Mouse (Mus musculus) heart, embryonic 14.5 days (tissue): ENCODE measurements around the gene Dtl. TPM values are rescaled to one million over a fixed set of nuclear protein-coding genes. Genes with fewer than 3 reads are reported as not detected.

ENCODE experiments used
- ATAC-seq: fragments of 200-750 bp; cut with Nextera tagmentation; 2 replicates; pipeline ENCODE4 v1.8.0; 2017; ENCODE audit warnings: low read depth, moderate TSS enrichment; ENCODE audit not compliant: insufficient number of reproducible peaks, insufficient read depth, low FRiP score
- H3K27ac ChIP-seq, 2 experiments: fragments of 200-500 bp in 1 of 2; fragments of 300-500 bp in 1 of 2; sonication (generic) in 1 of 2; replicated peaks in 1 of 2; 2 replicates each; pipeline ENCODE4 v1.5.1; 2012 to 2014; ENCODE audit warnings: low read depth in 2 of 2, low read length in 2 of 2, control low read depth in 1 of 2, mild to moderate bottlenecking in 1 of 2, mixed read lengths in 1 of 2; ENCODE audit not compliant: control insufficient read depth in 1 of 2, insufficient read depth in 1 of 2
- H3K27me3 ChIP-seq: fragments of 300-500 bp; sonication (generic); 2 replicates; pipeline ENCODE4 v1.6.1; 2014; ENCODE audit warnings: mild to moderate bottlenecking, low read length, control low read depth; ENCODE audit not compliant: control insufficient read depth, insufficient read depth
- H3K36me3 ChIP-seq: fragments of 300-500 bp; sonication (generic); 2 replicates; pipeline ENCODE4 v1.6.1; 2014; ENCODE audit warnings: mild to moderate bottlenecking, control low read depth, low read length, mixed read lengths; ENCODE audit not compliant: control insufficient read depth, insufficient read depth
- H3K4me1 ChIP-seq, 2 experiments: fragments of 200-500 bp in 1 of 2; fragments of 300-500 bp in 1 of 2; sonication (generic) in 1 of 2; 2 replicates each; pipeline ENCODE4 v1.6.1; 2012 to 2014; ENCODE audit warnings: low read length in 2 of 2, control low read depth in 1 of 2, mixed read lengths in 1 of 2; ENCODE audit not compliant: control insufficient read depth in 2 of 2, insufficient read depth in 2 of 2
- H3K4me2 ChIP-seq: fragments of 300-500 bp; sonication (generic); 2 replicates; pipeline ENCODE4 v1.6.1; 2014; ENCODE audit warnings: mild to moderate bottlenecking, low read length
- H3K4me3 ChIP-seq, 2 experiments: fragments of 200-500 bp in 1 of 2; fragments of 300-500 bp in 1 of 2; sonication (generic) in 1 of 2; 2 replicates each; pipeline ENCODE4 v1.5.1; 2012 to 2014; ENCODE audit warnings: low read length in 2 of 2, mild to moderate bottlenecking in 2 of 2, control low read depth in 1 of 2, low read depth in 1 of 2, moderate library complexity in 1 of 2; ENCODE audit not compliant: control insufficient read depth in 1 of 2, insufficient read depth in 1 of 2
- H3K9ac ChIP-seq: fragments of 300-500 bp; sonication (generic); 2 replicates; pipeline ENCODE4 v1.6.1; 2014; ENCODE audit warnings: mild to moderate bottlenecking, low read length
- H3K9me3 ChIP-seq: fragments of 300-500 bp; sonication (generic); 2 replicates; pipeline ENCODE4 v1.6.1; 2016; ENCODE audit warnings: low read length, control low read depth; ENCODE audit not compliant: control insufficient read depth
- WGBS: fragments of 180-500 bp; shearing (Covaris S2); extraction: QIAGEN DNeasy Blood & Tissue Kit; methylation state at CpG from one replicate; pipeline ENCODE4 v1.1.7; 2014; 5-methylcytosine and 5-hydroxymethylcytosine counted together
- polyA plus RNA-seq: library from polyadenylated mRNA; unstranded; fragments of >200 nt; fragmentation: Nextera tagmentation; extraction: Ambion mirVana; gene quantifications from 2 replicates; pipeline ENCODE4 v1.2.1, GENCODE M21; 2014

Dtl gene
- polyA plus RNA-seq, 1 experiment from 2014 or later: 27.2 TPM

GRCm38 (mm10) chr1:191509865-191510264 is 65.5 kb downstream of the Dtl start:
- 78% methylated on average over 3 of the region's 3 CpGs for WGBS
- ATAC-seq: no peak
- H3K4me3 ChIP-seq: no peak overlapping the region

GRCm38 (mm10) chr1:191509131-191509530 is 66.2 kb downstream of the Dtl start:
- ATAC-seq: no peak
- no peak overlapping the region for H3K4me2 ChIP-seq
- WGBS: 62% methylated on average over 6 of the region's 6 CpGs
- no peaks in the 10 kb centered on the region for H3K4me1 ChIP-seq
- H3K9ac ChIP-seq: no peak overlapping the region
- no peak overlapping the region for H3K4me3 ChIP-seq
- H3K27ac ChIP-seq: no peak overlapping the region
- H3K36me3 ChIP-seq: no peaks in the 10 kb centered on the region
- no peaks in the 10 kb centered on the region for H3K9me3 ChIP-seq
- no peaks in the 10 kb centered on the region for H3K27me3 ChIP-seq

More at GRCm38 (mm10) chr1:191509865-191510264, 65.5 kb downstream of the Dtl start:
- Histone ChIP-seq H3K27ac (no peak overlapping the region), H3K4me2 (no peak overlapping the region), H3K36me3 (no peaks in the 10 kb centered on the region), H3K4me1 (no peaks in the 10 kb centered on the region), H3K9ac (no peak overlapping the region), H3K27me3 (no peaks in the 10 kb centered on the region), H3K9me3 (no peaks in the 10 kb centered on the region)

GRCm38 (mm10) chr1:191506791-191507190 is 68.6 kb downstream of the Dtl start:
- Histone ChIP-seq H3K4me3 (no peak overlapping the region), H3K9ac (no peak overlapping the region), H3K4me1 (no peaks in the 10 kb centered on the region), H3K4me2 (no peak overlapping the region), H3K36me3 (no peaks in the 10 kb centered on the region), H3K9me3 (no peaks in the 10 kb centered on the region), H3K27ac (0 out of 4 replicates have a peak overlapping the region, but pooled peaks of 1 of the 2 experiments have one; percentile 10), H3K27me3 (no peaks in the 10 kb centered on the region)
- WGBS: 20% methylated on average over 1 of the region's 1 CpGs
- ATAC-seq: no peak

GRCm38 (mm10) chr1:191499666-191500065 is 75.7 kb downstream of the Dtl start:
- no peaks in the 10 kb centered on the region for H3K27me3 ChIP-seq
- H3K4me1 ChIP-seq: peaks cover 6 to 8% of the 10 kb centered on the region in 2 experiments
- H3K4me2 ChIP-seq: no peak overlapping the region
- no peak overlapping the region for H3K9ac ChIP-seq
- no peaks in the 10 kb centered on the region for H3K9me3 ChIP-seq
- H3K4me3 ChIP-seq: no peak overlapping the region
- no peaks in the 10 kb centered on the region for H3K36me3 ChIP-seq
- H3K27ac ChIP-seq: no peak overlapping the region
- no peak for ATAC-seq
- 97% methylated on average over 6 of the region's 6 CpGs for WGBS

- no peaks in the 10 kb centered on the region for H3K36me3 ChIP-seq
- no peak for ATAC-seq
- peaks cover 17 to 21% of the 10 kb centered on the region in 2 experiments for H3K4me1 ChIP-seq
- WGBS: 68% methylated on average over 14 of the region's 14 CpGs
- H3K9me3 ChIP-seq: no peaks in the 10 kb centered on the region
- H3K4me3 ChIP-seq: no peak overlapping the region
- H3K9ac ChIP-seq: no peak overlapping the region
- H3K27me3 ChIP-seq: no peaks in the 10 kb centered on the region
- H3K4me2 ChIP-seq: no peak overlapping the region
- H3K27ac ChIP-seq: no peak overlapping the region
These were observed 76.9 kb downstream of the Dtl start for GRCm38 (mm10) chr1:191498271-191498955.

- no peaks in the 10 kb centered on the region for H3K9me3 ChIP-seq
- H3K36me3 ChIP-seq: no peaks in the 10 kb centered on the region
- H3K27me3 ChIP-seq: no peaks in the 10 kb centered on the region
- 69% methylated on average over 1 of the region's 1 CpGs for WGBS
- H3K4me1 ChIP-seq: peaks cover 20 to 29% of the 10 kb centered on the region in 2 experiments
- no peak overlapping the region for H3K4me2 ChIP-seq
- H3K4me3 ChIP-seq: no peak overlapping the region
- no peak for ATAC-seq
- H3K27ac ChIP-seq: no peak overlapping the region
- no peak overlapping the region for H3K9ac ChIP-seq
These were observed 78.7 kb downstream of the Dtl start for GRCm38 (mm10) chr1:191496676-191497075.

- no peak overlapping the region for H3K9ac ChIP-seq
- H3K27me3 ChIP-seq: no peaks in the 10 kb centered on the region
- H3K27ac ChIP-seq: no peak overlapping the region
- H3K36me3 ChIP-seq: no peaks in the 10 kb centered on the region
- no peak overlapping the region for H3K4me2 ChIP-seq
- H3K9me3 ChIP-seq: no peaks in the 10 kb centered on the region
- no peak for ATAC-seq
- H3K4me1 ChIP-seq: peaks cover 20 to 34% of the 10 kb centered on the region in 2 experiments
- 62% methylated on average over 10 of the region's 10 CpGs for WGBS
- H3K4me3 ChIP-seq: no peak overlapping the region
These were observed 80.3 kb downstream of the Dtl start for GRCm38 (mm10) chr1:191495051-191495467.

- ATAC-seq: no peak
- Histone ChIP-seq H3K36me3 (no peaks in the 10 kb centered on the region), H3K4me1 (peaks cover 20 to 34% of the 10 kb centered on the region in 2 experiments), H3K9ac (no peak overlapping the region), H3K4me3 (no peak overlapping the region), H3K27ac (peak overlapping the region; percentile 83 to 87), H3K27me3 (no peaks in the 10 kb centered on the region), H3K9me3 (no peaks in the 10 kb centered on the region), H3K4me2 (no peak overlapping the region)
- 34% methylated on average over 2 of the region's 2 CpGs for WGBS
These were observed 81.1 kb downstream of the Dtl start for GRCm38 (mm10) chr1:191494303-191494655.
